Mouse (Mus musculus) ovary, postnatal 10 days (tissue): ENCODE results near the gene Agfg1.
A peak's percentile ranks its signal among the peaks of the same experiment; 100 is the strongest.

ENCODE experiments used
- DNase-seq: peaks from one replicate; pipeline ENCODE4 v3.0.0; 2022; ENCODE audit warnings: low spot score

Agfg1 gene

DNA sequence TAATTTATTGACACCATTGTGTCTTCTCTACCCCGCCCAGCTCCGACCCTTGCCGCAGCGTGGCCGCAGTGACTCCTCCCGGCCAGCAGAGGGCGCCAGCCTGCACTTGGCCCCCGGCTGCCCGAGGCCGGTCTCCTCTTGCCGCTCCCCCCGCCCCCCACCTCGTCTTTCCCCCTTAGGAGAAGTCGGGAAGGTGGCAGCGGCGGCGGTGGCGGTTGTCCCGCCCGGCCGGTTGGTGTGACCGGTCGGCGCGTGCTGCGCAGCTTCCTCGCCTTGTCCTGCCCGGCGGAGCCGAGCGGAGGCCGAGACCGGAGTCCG, at the start of gene Agfg1:
Agfg1 (plus strand) TSS at position 188 of the 318 bp plus-strand sequence.
- peak; percentile 98 for DNase-seq

DNA sequence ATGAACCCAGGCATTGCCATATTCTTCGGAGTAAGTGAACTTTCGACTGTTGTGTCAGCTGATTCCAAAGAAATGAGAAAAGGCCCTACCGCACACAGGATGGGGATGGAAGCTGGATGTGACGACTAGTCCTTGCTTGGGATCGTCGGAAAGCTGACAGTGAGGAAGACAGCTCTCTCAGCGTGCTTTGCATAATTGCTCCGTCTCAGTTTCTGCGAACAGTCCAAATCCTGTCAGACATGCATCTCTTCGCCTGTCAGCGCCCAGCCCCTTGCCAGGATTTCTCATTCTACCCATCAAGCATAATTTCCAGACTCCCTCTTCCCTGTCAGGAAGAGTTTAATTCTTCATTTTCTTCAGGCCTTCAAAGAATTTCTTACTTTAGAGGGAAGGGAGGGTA, 48.2 kb upstream of the Agfg1 start:
- no peak for DNase-seq

DNA sequence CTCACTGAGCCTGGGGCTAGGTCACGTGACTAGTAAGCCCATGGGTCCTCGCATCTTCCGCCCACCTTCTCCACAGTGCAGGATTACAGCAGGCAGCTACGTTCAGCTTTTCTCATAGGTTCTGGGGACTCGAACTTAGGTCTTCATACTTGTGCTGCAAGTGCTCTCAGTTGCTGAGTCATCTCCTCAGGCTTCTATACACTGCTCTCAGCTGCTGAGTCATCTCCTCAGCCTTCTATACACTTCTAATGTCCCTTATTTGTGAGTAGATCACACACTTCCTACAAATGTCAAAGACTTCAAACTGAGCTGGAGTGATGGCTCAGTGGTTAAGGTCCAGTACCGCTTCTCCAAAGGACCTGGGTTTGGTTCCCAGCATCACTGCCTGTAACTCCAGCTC, 47.0 kb upstream of the Agfg1 start:
- DNase-seq, result no peak

DNA sequence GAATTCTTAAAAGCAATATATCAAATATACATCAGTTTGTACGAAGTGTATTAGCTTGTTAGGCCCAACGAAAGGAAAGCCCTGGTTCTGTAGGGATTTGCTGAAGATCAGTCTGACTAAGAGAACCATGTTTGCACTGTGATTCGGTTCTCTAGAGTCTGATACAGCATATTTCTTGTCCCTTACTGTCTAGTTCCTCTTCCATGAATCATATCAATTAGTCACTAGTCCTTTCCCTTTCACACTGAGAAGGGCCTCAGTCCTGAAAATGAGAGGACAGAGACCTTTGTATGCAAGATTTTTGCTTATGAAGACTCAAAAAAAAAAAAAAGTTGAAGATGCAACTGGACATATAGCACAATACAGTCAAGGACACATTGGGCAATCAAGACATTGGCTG, 46.2 kb upstream of the Agfg1 start:
- DNase-seq, result no peak

DNA sequence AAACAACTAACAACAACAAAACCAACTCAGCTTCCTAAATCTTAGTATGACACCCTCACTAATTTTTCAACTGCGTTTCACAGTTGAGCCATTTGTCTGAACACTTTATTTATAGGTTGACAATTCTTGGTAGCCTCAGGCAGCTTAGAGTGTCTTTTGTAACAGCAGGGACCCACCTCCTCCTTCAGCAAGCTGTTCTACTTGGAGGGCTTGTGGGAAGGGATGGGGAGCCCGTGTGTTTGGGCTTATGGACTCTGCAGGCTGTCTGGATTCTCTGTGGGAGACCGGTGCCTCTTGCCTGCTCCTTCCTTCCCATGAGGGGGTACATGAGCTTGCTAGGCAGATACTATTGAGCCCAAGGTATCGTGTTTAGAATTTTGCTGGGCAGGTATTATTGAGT, 45.3 kb upstream of the Agfg1 start:
- no peak for DNase-seq

DNA sequence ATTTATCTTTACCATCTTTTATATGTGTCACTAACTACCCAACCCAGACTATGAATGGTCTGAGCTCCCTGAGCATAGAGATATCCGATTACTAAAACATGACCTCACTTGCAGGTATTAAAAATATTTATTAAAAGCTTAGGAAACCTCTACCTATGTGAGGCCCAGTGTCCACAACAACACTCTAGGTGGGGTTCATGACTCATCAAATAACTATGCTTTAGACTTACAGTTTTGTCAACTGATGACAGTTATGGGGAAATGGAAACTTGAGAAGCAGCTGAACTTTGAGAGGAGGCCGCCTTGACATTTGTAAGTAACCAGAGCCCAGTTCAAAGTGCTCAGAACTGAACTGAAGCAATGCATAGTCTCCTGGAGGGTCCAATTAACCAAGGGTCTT, 44.1 kb upstream of the Agfg1 start:
- DNase-seq, result no peak

DNA sequence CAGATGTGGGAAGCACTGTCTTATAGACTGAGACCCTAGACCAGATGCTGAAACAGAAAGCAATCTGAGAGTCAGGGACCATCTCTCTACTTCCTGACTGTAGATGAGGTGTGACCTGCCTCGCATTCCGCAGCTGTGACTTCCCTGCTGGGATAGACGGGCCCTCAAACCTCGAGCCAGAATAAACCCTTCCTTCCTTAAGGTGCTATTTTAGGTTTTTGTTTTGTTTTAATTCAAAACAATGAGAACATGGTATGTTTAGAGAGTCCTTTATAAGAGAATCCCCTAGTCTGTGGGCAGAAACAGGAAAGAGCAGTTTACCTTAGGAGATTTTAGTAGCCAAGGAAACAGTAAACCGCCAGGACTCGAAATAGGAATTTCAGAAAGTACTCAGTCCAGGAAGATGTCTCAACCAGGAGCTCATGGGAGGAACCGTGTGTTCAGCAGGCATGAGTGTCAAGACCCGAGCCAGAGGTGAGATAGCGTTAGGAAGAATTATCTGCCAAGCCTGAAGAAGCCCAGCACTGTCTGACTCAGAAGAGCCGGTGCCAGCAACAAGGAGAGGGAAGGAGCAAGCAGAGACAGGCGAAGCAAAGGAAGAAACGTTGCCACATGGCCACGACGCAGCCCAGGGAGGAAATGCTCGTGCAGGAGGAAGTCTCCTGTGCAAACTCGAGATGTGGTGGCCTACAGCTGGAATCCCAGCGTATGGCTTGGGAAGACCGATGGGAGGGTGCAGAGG, 43.4 kb upstream of the Agfg1 start:
- DNase-seq, result no peak

DNA sequence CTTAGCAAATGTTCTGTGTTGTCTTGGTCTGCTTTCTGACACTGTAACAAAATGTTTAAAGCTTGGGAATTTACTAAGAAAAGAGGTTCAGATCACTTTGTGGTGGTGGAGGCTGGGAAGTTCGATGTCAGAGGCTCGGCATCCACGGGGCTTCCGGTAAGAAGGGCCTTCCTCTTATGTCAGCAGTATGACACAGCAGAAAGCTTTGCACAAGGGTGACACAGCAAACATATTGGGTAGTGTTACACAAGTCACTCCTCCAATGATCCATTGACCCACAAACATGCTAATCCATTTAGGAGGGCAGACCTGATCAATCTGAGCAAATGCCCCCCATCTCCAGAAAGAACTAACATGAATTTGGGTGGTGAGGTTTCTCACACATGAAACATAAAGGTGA, 42.2 kb upstream of the Agfg1 start:
- no peak for DNase-seq

DNA sequence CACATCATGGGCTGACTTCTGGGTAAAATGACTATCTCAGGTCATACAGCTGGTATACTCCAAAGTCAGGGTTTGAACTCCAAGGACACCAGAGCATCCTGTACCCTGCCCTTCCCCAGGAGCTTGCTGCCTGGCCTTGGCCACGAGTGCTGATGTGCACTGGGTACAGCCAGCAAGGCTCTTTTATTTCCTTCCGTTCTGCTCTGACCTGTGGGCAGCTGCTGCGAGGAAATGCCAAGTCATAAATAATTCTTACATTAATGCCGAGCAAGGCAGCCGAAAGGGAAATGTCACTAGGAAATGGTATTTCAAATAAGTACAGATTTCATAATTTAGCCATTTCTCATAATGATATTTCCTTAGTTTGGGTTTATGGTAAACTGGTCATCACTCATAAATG, 41.0 kb upstream of the Agfg1 start:
- no peak for DNase-seq

DNA sequence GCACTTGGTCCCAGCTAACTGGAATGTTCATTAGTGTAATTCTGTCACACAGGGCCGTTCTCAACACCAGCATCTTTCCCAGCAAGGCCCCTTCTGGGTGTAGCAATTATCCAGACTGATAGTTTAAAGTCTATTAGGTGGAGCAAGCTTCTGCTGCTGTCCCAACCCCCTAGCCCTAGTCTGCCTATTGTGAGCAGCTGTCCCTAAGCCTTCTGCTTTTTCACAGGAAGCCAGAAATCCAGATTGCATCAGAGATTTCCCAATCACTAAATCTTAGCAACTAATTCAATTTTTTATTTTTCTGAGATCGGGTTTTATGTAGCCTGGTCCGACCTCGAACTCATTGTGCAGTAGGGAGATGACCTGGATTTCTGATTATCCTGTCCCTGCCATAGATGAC, 40.4 kb upstream of the Agfg1 start:
- DNase-seq, result no peak

DNA sequence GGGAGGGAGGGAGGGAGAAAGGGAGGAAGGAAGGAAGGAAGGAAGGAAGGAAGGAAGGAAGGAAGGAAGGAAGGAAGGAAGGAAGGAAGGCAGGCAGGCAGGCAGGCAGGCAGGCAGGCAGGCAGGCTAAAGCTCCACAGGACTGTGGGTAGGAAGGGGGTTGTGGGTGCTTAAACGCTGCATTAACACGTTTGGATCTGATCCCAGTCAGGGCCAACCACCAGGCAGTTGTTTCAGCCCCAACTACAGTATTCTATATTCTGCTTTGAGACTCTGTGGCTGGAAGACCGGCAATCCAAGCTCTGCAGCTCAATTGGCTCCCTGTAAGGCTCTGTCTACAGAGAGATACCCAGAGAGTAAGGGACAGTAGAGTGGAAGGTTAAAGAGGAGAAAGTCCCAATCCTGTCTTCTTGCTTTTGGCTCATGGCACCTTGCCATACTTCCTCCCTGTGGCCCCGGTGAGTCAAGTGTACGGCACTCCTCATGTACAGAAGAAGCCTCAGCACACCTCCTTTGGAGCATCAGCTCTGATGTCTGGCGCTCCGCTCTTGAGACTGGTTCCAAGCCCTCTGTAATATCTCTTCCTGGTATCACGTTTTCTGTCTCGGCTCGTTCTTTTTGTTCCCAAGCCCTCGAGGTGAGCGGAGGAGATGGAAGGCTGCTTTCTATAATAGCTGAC, 38.0 kb upstream of the Agfg1 start:
- no peak for DNase-seq

DNA sequence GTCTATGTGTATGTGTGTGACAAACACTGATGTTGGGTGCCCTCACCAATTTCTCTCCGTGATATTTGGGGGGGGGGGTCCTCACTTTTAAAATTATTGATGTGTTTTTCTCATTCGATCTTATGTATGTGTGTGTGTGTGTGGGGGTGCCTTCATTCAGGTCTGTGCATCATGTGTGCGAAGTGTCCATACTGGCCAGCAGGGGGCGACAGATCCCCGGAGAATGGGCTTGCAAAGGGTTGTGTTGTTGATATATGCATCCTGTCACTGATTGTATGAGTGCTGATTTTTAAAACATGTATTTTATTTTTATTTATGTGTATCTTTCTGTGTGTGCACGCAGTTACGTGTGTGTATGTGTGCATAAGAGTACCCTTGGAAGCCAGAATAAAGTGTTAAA, 35.7 kb upstream of the Agfg1 start:
- no peak for DNase-seq

DNA sequence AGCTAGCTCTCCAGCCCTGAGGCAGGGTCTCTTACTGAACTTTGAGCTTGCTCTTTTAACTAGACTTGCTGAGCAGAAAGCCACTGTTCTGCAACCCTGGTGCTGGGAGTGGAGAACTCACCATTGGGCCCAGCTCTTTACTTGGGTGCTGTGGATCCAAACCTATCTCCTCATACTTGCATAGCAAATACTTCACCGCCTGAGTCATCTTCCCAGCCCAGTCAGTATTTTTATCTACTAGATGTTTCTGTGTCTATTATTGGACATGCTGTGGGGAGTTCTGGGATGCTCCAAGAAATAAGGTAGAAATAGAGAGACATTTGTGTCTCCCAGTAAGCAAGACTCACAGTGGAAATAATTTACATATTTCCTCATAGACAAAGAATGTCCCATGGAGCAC, 35.2 kb upstream of the Agfg1 start:
- no peak for DNase-seq

DNA sequence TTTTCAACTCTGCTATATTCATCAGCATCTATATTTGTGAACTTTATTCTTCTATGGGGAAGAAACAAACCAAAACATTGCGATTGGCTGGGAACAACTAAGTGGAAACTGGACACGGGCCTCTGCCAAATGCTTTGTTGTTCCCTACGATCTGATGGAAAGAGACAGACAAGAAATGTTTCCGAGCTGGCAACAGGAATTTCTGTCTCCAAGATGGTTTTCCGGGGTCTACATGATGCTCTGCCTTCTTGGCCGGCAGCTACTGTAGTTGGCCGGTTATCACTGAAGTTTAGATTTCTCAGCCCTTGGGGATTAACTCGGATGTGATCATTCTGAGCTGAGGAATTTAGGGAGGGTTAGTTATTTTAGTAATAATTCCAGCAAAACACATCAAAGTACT, 32.9 kb upstream of the Agfg1 start:
- DNase-seq, result no peak

DNA sequence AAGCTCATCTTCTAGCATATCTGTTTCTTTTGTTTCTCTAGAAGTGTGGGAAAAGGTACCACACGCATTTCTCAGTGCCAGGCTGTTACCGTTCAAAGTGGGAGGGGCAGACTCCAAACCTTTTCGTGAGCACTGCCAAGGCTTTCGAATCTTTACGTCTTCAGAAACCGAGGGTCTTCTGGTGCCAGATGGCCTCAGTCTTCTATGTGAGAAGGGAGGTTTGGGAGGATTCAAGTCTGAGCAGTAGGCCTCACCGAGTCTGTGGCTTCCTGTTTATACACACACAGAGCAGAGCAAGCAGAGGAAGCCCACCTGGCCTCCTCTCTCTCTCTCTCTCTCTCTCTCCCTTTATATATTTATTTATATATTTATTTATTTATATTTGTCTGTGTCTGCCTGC, 32.1 kb upstream of the Agfg1 start:
- DNase-seq, result no peak

DNA sequence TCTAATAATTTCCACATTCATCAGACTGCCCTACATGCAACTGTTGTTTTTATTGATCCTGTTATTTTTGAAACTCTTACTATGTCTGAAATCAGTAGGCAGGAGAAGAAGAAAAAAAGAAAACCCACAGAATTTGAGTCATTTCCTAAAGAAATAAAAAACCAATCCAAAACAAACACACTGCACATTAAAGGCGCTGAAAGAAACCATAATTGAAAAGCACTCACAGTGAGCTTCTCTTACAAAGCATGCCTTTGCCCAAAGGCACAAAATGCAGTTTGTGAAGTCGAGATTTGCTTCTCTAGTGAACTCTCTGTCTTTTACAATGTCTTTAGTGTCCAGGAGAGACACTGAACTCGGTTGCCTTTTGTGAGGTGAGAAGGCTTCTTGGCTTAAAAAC, 30.7 kb upstream of the Agfg1 start:
- no peak for DNase-seq

DNA sequence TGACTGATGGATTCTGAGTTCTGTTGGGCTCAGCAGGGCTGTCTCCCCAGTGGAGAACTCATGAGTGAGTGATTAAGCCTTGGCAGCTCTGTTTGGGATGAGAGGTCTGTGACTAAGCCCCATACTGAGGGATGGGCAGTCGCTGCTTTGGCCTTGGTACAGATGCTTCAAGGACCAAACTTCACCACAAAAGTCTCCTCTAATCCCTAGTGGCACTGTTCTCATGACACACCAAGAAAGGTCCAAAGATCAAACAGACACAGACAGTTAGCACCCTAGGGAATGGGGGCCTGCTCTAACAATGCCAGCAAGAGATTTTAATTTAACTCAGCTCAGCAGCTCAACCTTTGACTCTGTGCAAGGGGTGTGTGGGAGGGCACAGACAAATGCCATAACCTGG, 27.5 kb upstream of the Agfg1 start:
- no peak for DNase-seq

DNA sequence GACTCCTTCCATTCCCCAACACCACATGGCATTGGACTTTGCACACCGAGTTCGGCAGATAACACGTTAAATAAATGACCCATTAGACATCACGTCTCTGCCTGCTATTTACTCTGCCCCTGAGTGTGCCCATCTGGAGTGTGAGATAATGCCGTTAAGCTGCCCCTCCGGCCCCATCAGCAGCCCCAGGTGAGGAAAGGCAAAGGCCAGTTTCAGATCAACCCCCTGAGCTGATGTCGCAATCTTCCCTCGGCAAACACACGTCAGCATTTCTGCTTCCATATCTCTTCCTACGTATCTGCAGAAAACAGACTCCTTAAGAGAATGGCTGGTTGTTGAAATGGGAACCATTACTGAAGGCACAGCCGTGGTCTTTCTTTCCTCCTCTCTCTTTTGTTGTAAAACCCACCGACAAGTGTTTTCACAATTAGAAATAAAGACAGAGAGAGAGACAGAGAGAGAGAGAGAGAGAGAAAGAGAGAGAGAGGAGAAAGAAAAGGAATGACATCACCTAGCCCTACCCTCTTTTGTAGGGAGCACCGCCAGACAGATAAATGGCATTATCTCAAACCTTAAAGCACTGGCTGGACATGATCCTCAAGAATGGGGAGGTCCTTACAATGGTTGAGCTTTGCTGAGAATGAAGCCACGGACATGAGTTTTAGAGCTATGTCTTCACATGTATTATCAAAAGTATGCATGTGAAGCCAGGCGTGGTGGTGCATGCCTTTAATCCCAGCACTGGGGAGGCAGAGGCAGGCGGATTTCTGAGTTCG, 23.2 kb upstream of the Agfg1 start:
- no peak for DNase-seq

DNA sequence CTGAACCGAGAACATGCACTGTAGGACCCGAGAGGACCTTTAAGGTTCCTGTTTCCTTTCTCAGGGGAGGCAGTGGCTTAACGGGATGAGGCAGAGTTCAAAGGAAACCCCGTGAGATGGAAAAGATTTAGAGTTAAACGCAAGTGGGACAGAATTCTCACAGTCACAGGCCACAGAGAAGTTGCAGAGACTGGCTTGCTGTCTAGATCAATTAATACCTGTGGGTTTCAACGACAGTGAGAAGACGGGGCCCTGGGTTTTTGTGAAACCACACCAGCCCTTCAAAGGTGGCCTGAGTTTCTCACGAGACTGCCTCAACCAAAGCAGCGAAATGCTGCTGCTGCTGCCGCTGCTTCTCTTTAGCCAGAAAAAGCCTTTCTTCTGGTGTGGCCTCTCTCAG, 19.9 kb upstream of the Agfg1 start:
- DNase-seq, result no peak

DNA sequence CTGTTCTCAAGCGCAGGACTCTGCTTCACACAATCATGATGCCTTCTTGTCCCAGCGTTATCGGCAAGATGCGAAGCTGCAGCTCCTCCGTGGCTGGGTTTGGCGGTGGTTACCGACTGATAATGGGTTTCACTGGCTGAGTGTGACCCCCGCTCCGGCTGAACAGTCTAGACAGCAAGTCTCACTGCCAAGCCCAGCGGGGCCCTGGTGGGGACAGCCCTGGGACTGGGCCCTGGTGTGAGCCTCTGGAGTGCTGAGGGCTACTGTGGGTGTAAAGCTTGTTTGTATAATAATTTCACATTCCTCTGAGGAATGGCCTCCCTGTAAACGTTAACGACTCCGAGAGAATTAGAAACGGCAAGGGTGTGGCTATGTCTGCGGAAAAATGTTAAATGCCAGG, 19.1 kb upstream of the Agfg1 start:
- DNase-seq, result no peak

DNA sequence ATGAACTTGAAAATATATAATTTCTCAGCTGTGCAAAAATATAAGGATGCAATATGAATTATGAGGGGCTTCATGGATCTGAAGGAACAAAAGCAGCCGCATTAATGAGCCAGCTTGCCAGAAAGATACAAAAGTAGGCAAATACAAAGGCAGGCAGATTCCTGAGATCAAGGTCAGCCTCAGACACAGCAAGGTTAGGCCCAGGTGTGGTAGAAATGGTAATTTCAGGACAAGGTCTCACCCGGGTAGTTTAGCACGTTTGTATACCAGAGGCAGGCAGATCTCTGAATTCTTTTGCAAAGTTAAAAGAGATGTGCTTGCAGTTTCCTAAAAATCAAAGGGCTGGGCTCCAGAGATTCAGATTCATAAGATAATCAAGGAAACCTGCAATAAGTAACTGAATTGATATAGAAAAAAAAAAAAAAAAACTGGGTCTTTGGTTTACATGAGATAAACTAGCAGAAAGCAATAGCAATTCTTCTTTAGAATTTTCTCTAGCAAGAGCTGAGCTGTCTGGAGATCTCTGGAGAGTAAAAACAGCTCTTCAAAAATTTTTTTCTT, 18.6 kb upstream of the Agfg1 start:
- no peak for DNase-seq

DNA sequence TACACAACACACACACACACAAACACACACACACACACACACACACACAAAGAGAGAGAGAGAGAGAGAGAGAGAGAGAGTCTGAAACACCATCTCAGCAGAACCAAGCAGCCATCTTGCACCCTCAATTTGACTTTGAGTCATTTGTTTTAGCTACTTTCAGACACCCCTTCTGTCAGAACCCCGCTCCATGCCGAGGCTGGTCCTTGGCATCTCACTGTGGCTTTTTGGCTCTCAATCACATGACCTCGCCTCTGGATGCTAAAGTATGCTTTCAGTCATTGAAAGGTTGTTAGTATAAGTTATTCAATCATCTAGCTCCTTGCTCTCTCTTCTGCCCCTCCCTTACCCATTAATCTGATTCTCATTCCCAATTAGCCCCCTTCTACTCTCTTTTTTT, 17.4 kb upstream of the Agfg1 start:
- DNase-seq, result no peak

DNA sequence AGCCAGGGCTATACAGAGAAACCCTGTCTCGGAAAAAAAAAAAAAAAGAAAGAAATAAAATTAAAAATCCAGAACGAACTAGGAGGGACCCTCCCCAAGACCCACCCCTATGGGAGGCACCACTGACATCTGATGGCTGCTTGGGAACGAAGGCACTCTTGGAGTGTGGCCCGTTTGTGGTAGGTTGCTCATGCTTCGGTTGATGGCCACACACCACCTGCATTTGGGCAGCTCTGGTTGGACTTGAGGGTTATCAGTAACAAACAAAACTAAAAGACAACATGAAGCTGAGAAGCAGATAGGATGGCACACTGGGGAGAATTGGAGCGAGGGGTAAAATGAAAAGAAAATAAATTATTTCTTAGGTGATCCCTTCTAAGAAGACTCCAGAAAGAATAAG, 15.1 kb upstream of the Agfg1 start:
- no peak for DNase-seq
